8 mouse cellular contexts compared by ENCODE assay signal in the genomic region with DNA sequence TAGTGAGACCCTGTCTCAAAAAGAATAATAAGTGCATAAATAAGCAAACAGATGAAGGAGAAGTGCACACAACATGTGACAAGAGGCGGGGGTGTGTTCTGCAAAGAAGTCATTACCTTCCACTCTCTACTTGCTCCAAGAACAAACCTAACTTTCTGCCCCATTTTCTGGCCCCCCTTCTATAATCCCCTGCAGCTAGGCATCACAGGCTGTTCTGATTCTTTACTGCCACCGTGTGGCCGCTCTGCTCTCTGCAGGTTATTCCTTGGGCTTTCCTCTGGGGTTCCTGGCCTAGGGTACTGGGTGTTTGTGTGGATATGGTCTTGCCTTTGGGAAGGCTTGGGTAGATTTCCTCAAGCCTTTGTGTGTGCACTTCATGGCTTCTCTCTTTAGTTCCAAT. TPM values are rescaled to one million over a fixed set of nuclear protein-coding genes. Genes with fewer than 3 reads are reported as not detected.
DNase-seq lines count a peak whose midpoint lies in the region; ATAC-seq and TF ChIP-seq lines count a peak whose summit lies in the region.

No protein-coding gene starts in this region.

- TF ChIP-seq CTCF in stomach, postnatal 0 days (IDR thresholded peaks at IDR 0.05; ENCODE audit: low read depth), result peak; percentile 93

- no peaks in the 10 kb centered on the region for H3K36me3 ChIP-seq in limb, embryonic 14.5 days (ENCODE audit: control insufficient read depth, insufficient read depth, low read length)
- H3K36me3 ChIP-seq in neural tube, embryonic 11.5 days (ENCODE audit: control insufficient read depth, insufficient read depth, low read length), result no peaks in the 10 kb centered on the region
- H3K36me3 ChIP-seq in stomach, postnatal 0 days (ENCODE audit: control insufficient read depth, insufficient read depth, low read length), result no peaks in the 10 kb centered on the region

- H3K9ac ChIP-seq in limb, embryonic 14.5 days (ENCODE audit: low read depth, low read length, severe bottlenecking), result no peak overlapping the region
- no peak overlapping the region for H3K9ac ChIP-seq in neural tube, embryonic 11.5 days (ENCODE audit: low read length)
- no peak overlapping the region for H3K9ac ChIP-seq in stomach, postnatal 0 days (ENCODE audit: low read length)

- H3K27me3 ChIP-seq in limb, embryonic 14.5 days (ENCODE audit: control insufficient read depth, insufficient read depth, low read length), result no peaks in the 10 kb centered on the region
- peaks cover 4% of the 10 kb centered on the region for H3K27me3 ChIP-seq in neural tube, embryonic 11.5 days (ENCODE audit: control insufficient read depth, insufficient read depth, low read length)
- H3K27me3 ChIP-seq in stomach, postnatal 0 days (ENCODE audit: control insufficient read depth, insufficient read depth, low read length), result no peaks in the 10 kb centered on the region

- no peak overlapping the region for H3K4me2 ChIP-seq in limb, embryonic 14.5 days (replicated peaks; ENCODE audit: low read depth, low read length, severe bottlenecking)
- no peak overlapping the region for H3K4me2 ChIP-seq in neural tube, embryonic 11.5 days (ENCODE audit: low read depth)
- H3K4me2 ChIP-seq in stomach, postnatal 0 days (replicated peaks; ENCODE audit: low read depth), result no peak overlapping the region

- peaks cover 25% of the 10 kb centered on the region for H3K4me1 ChIP-seq in limb, embryonic 14.5 days (ENCODE audit: control insufficient read depth, insufficient read depth, low read length)
- 0 out of 2 replicates have a peak, but pooled peaks cover 2% of the 10 kb centered on the region for H3K4me1 ChIP-seq in neural tube, embryonic 11.5 days (ENCODE audit: control insufficient read depth, insufficient read depth, low read length)
- peaks cover 3% of the 10 kb centered on the region; the same call in 1 of the 2 replicates for H3K4me1 ChIP-seq in stomach, postnatal 0 days (replicated peaks; ENCODE audit: control insufficient read depth, insufficient read depth)

- no peak overlapping the region for H3K27ac ChIP-seq in limb, embryonic 14.5 days (replicated peaks; ENCODE audit: low read depth, low read length)
- H3K27ac ChIP-seq in neural tube, embryonic 11.5 days (ENCODE audit: low read depth, low read length), result no peak overlapping the region
- peak overlapping the region; percentile 89; the same call in 1 of the 2 replicates for H3K27ac ChIP-seq in stomach, postnatal 0 days (replicated peaks)

- H3K9me3 ChIP-seq in limb, embryonic 14.5 days (ENCODE audit: control insufficient read depth, low read length), result no peaks in the 10 kb centered on the region
- no peaks in the 10 kb centered on the region for H3K9me3 ChIP-seq in neural tube, embryonic 11.5 days (ENCODE audit: control insufficient read depth, low read length)
- H3K9me3 ChIP-seq in stomach, postnatal 0 days (ENCODE audit: control insufficient read depth, low read length), result no peaks in the 10 kb centered on the region

- no peak for TF ChIP-seq POLR2A in limb, embryonic 14.5 days (IDR thresholded peaks at IDR 0.05; ENCODE audit: borderline replicate concordance, extremely low read depth, insufficient read depth, insufficient read length)

- no peak for TF ChIP-seq EP300 in stomach, postnatal 0 days (optimal IDR thresholded peaks at IDR 0.05)

- H3K4me3 ChIP-seq in limb, embryonic 14.5 days (replicated peaks; ENCODE audit: low read length), result no peak overlapping the region
- H3K4me3 ChIP-seq in neural tube, embryonic 11.5 days (ENCODE audit: low read depth, low read length), result no peak overlapping the region
- no peak overlapping the region for H3K4me3 ChIP-seq in stomach, postnatal 0 days (ENCODE audit: low read depth, low read length)

- WGBS in limb, embryonic 14.5 days, result 5% methylated on average over 3 of the region's 3 CpGs
- WGBS in neural tube, embryonic 11.5 days, result 10% methylated on average over 3 of the region's 3 CpGs
- 14% methylated on average over 3 of the region's 3 CpGs for WGBS in stomach, postnatal 0 days

- ATAC-seq in granulocyte monocyte progenitor cell, adult 5-6 weeks (replicated peaks; ENCODE audit: poor library complexity, severe bottlenecking), result peak; percentile 29; the same call in 1 of the 2 replicates
- peak; percentile 35 for ATAC-seq in limb, embryonic 14.5 days (ENCODE audit: low FRiP score, low read depth)
- no peak for ATAC-seq in neural tube, embryonic 11.5 days (ENCODE audit: insufficient read depth, low FRiP score, low TSS enrichment)
- ATAC-seq in stomach, postnatal 0 days (ENCODE audit: low FRiP score, low TSS enrichment), result no peak

- peak; percentile 72 for DNase-seq in 416B (ENCODE audit: low read depth)
- DNase-seq in adrenal gland, postnatal 10 days, result peak; percentile 85
- DNase-seq in embryo, embryonic 9.5 days (ENCODE audit: extremely low spot score), result peak; percentile 71
- peak; percentile 68 to 87 for DNase-seq in kidney, adult 8-10 months
- peak; percentile 78 for DNase-seq in limb, embryonic 14.5 days (ENCODE audit: low spot score)
- DNase-seq in neural tube, embryonic 11.5 days (ENCODE audit: low spot score), result peak; percentile 76
- DNase-seq in stomach, postnatal 0 days (ENCODE audit: low spot score), result peak; percentile 82

RNA-seq across cellular contexts. Expression of gene Rhod, which starts 3.2 kb away (rescaled TPM):
- total RNA-seq in adrenal gland, postnatal 10 days (2021), result 10 to 100 TPM; 13.7 to 15.4 TPM
- 0.28 TPM in 1 of 2 replicates, not detected in the other for total RNA-seq in granulocyte monocyte progenitor cell, adult 5-6 weeks (2014; fragmentation: Nextera tagmentation)
- total RNA-seq in granulocyte monocyte progenitor cell, adult 5-6 weeks (2017), result not detected in 2 replicates
- 33.8 and 36.6 TPM in 2 replicates for polyA plus RNA-seq in limb, embryonic 14.5 days (2012; rRNA removed)
- polyA plus RNA-seq in limb, embryonic 14.5 days (2014; fragmentation: Nextera tagmentation; extraction: Ambion mirVana), result 44.2 and 51.0 TPM in 2 replicates
- polyA plus RNA-seq in neural tube, embryonic 11.5 days (2014; fragmentation: Nextera tagmentation; extraction: Ambion mirVana), result 17.1 and 17.4 TPM in 2 replicates
- 45.5 and 48.0 TPM in 2 replicates for polyA plus RNA-seq in stomach, postnatal 0 days (2015; fragmentation: Nextera tagmentation; extraction: Ambion mirVana)

RNA-seq across cellular contexts. Expression of gene Syt12, which starts 34.8 kb away (rescaled TPM):
- total RNA-seq in adrenal gland, postnatal 10 days (2021), result 10 to 100 TPM; 18.8 to 22.7 TPM
- total RNA-seq in granulocyte monocyte progenitor cell, adult 5-6 weeks (2014; fragmentation: Nextera tagmentation), result not detected in 2 replicates
- not detected in 2 replicates for total RNA-seq in granulocyte monocyte progenitor cell, adult 5-6 weeks (2017)
- polyA plus RNA-seq in limb, embryonic 14.5 days (2012; rRNA removed), result 0.41 and 0.50 TPM in 2 replicates
- 0.21 and 0.39 TPM in 2 replicates for polyA plus RNA-seq in limb, embryonic 14.5 days (2014; fragmentation: Nextera tagmentation; extraction: Ambion mirVana)
- 0.58 and 1.8 TPM in 2 replicates for polyA plus RNA-seq in neural tube, embryonic 11.5 days (2014; fragmentation: Nextera tagmentation; extraction: Ambion mirVana)
- 1.9 and 2.5 TPM in 2 replicates for polyA plus RNA-seq in stomach, postnatal 0 days (2015; fragmentation: Nextera tagmentation; extraction: Ambion mirVana)

RNA-seq across cellular contexts. Expression of gene Kdm2a, which starts 44.3 kb away (rescaled TPM):
- total RNA-seq in adrenal gland, postnatal 10 days (2021), result 10 to 100 TPM; 67.7 to 84.7 TPM
- total RNA-seq in granulocyte monocyte progenitor cell, adult 5-6 weeks (2014; fragmentation: Nextera tagmentation), result 62.9 and 96.0 TPM in 2 replicates
- total RNA-seq in granulocyte monocyte progenitor cell, adult 5-6 weeks (2017), result 46.5 and 61.7 TPM in 2 replicates
- 99.7 and 126 TPM in 2 replicates for polyA plus RNA-seq in limb, embryonic 14.5 days (2012; rRNA removed)
- polyA plus RNA-seq in limb, embryonic 14.5 days (2014; fragmentation: Nextera tagmentation; extraction: Ambion mirVana), result 54.4 and 59.8 TPM in 2 replicates
- 44.1 and 47.2 TPM in 2 replicates for polyA plus RNA-seq in neural tube, embryonic 11.5 days (2014; fragmentation: Nextera tagmentation; extraction: Ambion mirVana)
- polyA plus RNA-seq in stomach, postnatal 0 days (2015; fragmentation: Nextera tagmentation; extraction: Ambion mirVana), result 12.9 and 15.0 TPM in 2 replicates

RNA-seq across cellular contexts. Expression of gene 2010003K11Rik, which starts 56.0 kb away (rescaled TPM):
- total RNA-seq in adrenal gland, postnatal 10 days (2021), result 10 to 100 TPM in 1 of 2 experiments, 1 to 10 TPM in 1; 9.4 to 16.1 TPM
- total RNA-seq in granulocyte monocyte progenitor cell, adult 5-6 weeks (2014; fragmentation: Nextera tagmentation), result not detected in 2 replicates
- not detected in 2 replicates for total RNA-seq in granulocyte monocyte progenitor cell, adult 5-6 weeks (2017)
- not detected in 2 replicates for polyA plus RNA-seq in limb, embryonic 14.5 days (2012; rRNA removed)
- not detected in 2 replicates for polyA plus RNA-seq in limb, embryonic 14.5 days (2014; fragmentation: Nextera tagmentation; extraction: Ambion mirVana)
- polyA plus RNA-seq in neural tube, embryonic 11.5 days (2014; fragmentation: Nextera tagmentation; extraction: Ambion mirVana), result not detected in 2 replicates
- polyA plus RNA-seq in stomach, postnatal 0 days (2015; fragmentation: Nextera tagmentation; extraction: Ambion mirVana), result 0.74 and 1.5 TPM in 2 replicates

Comparison
In these comparisons a context has a peak if more than half of its experiments do, and no peak if none do; other contexts are left out.
1. ATAC-seq: peak in granulocyte monocyte progenitor cell, adult 5-6 weeks (single experiment) and limb, embryonic 14.5 days (single experiment); none in neural tube, embryonic 11.5 days (single experiment) and stomach, postnatal 0 days (single experiment).
2. Peak in every context shown above with its lines, with median percentiles within 50 percentile points of each other: DNase-seq.